Mouse (Mus musculus): Measurements from ENCODE around the gene Pmp22. TPM values are rescaled to one million over a fixed set of nuclear protein-coding genes. Genes with fewer than 3 reads are reported as not detected.

The Pmp22 gene
- polyA plus RNA-seq (2015; fragmentation: Nextera tagmentation; extraction: Ambion mirVana) = 21.5 and 22.2 TPM in 2 replicates

DNA sequence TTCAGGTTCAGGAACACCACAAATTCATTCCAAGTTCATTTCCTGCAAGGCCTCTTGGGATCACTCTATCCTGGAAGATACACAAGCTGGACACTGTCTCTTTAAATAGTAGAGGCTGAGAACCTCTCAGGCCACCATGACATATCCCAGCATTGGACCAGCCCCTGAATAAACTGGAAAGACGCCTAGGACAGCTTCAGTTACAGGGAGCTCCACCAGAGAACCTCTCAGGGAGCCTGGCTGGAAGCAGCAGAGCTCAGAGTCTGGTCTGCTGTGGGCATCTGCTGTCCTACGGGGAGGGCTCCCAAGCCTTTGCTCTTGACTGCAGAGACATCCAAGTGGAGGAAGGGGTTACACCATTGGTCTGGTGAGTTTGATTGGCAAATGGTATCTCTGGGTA lies at the start of gene Pmp22:
TSS of gene Pmp22 (plus strand) at position 199 of the 400 bp plus-strand sequence.
- H3K4me2 ChIP-seq = no peak within 1 kb of the TSS
- H3K27me3 ChIP-seq = peaks cover 62% of the 10 kb centered on the region
- no peak for ATAC-seq (ENCODE audit: low read depth)
- H3K27ac ChIP-seq = no peak within 1 kb of the TSS
- no peaks in the 10 kb centered on the region; the same call in none of the 2 replicates for H3K4me1 ChIP-seq (replicated peaks)
- DNase-seq = no peak
- H3K4me3 ChIP-seq (replicated peaks) = no peak within 1 kb of the TSS
- no peaks in the 10 kb centered on the region for H3K9me3 ChIP-seq (replicated peaks)
- 35% methylated on average over 2 of the region's 2 CpGs for WGBS (ENCODE audit: insufficient replicate concordance)
- H3K9ac ChIP-seq = no peak within 1 kb of the TSS
- no peaks in the 10 kb centered on the region for H3K36me3 ChIP-seq

DNA sequence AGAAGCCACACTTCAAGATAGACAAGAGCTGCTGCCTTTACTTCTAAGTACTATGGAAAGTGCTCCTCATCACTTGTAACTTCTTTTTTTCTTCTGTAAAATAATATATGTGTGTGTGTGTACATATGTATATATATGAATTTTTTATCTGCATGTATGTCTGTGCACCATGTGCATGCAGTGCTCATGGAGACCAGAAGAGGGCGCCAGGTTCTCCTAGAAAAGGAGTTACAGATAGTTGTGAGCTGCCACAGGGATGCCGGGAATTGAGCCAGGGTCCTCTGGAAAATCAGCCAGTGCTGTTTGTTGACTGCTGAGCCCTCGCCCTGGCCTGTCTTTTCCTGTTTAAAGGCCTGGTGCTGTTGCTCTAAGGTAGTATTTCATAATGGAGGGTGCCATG lies 44.2 kb upstream of the Pmp22 start:
- DNase-seq (no peak), ATAC-seq (ENCODE audit: low read depth) (no peak)
- H3K9me3 ChIP-seq (replicated peaks) = peaks cover 4% of the 10 kb centered on the region; the same call in 1 of the 2 replicates
- no peak overlapping the region for H3K9ac ChIP-seq
- WGBS (ENCODE audit: insufficient replicate concordance) = 48% methylated on average over 3 of the region's 3 CpGs
- H3K36me3 ChIP-seq = no peaks in the 10 kb centered on the region
- no peaks in the 10 kb centered on the region for H3K4me1 ChIP-seq (replicated peaks)
- no peak overlapping the region for H3K4me2 ChIP-seq
- no peak overlapping the region for H3K27ac ChIP-seq
- no peak overlapping the region for H3K4me3 ChIP-seq (replicated peaks)
- 0 out of 2 replicates have a peak, but pooled peaks cover 3% of the 10 kb centered on the region for H3K27me3 ChIP-seq

DNA sequence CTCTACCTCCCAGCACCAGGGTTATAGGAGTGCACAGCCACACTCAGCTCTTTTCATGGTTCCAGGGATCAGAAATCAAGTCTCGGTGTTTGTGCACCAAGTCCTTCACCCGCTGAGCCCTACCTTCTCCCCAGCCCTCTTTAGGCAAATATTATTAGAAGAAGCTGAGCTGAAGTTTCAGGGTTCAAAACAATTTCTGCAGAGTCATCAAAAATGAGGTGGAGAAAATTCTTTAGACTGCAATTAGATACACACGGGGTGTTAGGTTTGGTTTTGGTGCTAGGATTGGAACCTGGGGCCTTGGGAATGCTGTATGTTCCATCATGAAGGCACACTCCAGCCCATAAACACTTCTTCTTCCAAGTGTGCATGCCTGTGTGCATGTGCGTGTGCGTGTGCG lies 40.1 kb upstream of the Pmp22 start:
- 71% methylated on average over 6 of the region's 6 CpGs for WGBS (ENCODE audit: insufficient replicate concordance)
- Histone ChIP-seq H3K36me3 (no peaks in the 10 kb centered on the region), H3K4me3 (replicated peaks) (no peak overlapping the region), H3K9ac (no peak overlapping the region), H3K9me3 (replicated peaks) (peaks cover 4% of the 10 kb centered on the region; the same call in 1 of the 2 replicates), H3K27me3 (0 out of 2 replicates have a peak, but pooled peaks cover 3% of the 10 kb centered on the region), H3K27ac (no peak overlapping the region), H3K4me2 (no peak overlapping the region), H3K4me1 (replicated peaks) (no peaks in the 10 kb centered on the region)
- DNase-seq (no peak), ATAC-seq (ENCODE audit: low read depth) (no peak)

DNA sequence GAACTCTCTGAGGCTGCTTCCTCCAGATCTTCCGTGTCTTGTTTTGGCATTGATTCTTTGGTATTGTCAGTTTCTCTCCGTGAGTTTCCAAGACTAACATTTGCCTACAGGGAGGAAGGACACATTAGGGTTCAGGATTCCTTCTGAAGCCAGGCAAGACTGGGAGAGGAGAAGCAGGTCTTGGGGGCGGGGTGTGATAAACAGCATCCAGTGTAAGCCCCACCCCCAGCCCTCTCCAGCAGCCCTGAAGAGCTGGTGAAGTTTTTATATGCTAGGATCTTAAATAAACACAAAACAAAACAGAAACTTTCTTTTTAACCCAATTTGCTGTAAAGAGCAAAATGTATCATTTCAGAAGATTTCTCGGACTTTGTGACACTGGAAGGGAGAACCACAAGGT lies 38.6 kb upstream of the Pmp22 start:
- 36% methylated on average over 4 of the region's 4 CpGs for WGBS (ENCODE audit: insufficient replicate concordance)
- ATAC-seq (ENCODE audit: low read depth) = no peak
- DNase-seq = no peak
- H3K4me2 ChIP-seq = no peak overlapping the region
- H3K9me3 ChIP-seq (replicated peaks) = no peaks in the 10 kb centered on the region
- H3K9ac ChIP-seq = no peak overlapping the region
- no peak overlapping the region for H3K4me3 ChIP-seq (replicated peaks)
- H3K27ac ChIP-seq = no peak overlapping the region
- 0 out of 2 replicates have a peak, but pooled peaks cover 3% of the 10 kb centered on the region for H3K27me3 ChIP-seq
- H3K4me1 ChIP-seq (replicated peaks) = no peaks in the 10 kb centered on the region
- H3K36me3 ChIP-seq = no peaks in the 10 kb centered on the region

DNA sequence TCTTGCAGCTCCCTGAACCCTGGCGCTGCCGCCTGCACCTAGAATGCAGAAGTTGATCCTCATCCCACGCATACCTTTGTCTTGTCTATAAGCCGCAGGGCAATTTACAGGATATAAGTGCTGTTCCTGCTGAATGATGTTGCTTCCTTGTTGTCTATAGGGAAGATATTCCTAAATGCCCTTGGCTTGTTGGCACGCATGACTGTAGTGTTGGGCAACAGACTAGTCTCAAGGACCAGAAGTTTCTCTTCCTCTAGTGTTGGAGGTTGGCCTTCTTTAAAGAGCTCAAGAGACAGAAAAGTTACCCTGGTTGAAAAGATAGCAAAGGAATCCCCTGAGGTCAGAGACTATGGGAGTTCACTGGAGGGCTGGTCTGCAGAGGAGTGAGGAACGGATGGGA lies 37.8 kb upstream of the Pmp22 start:
- Histone ChIP-seq H3K9me3 (replicated peaks) (no peaks in the 10 kb centered on the region), H3K27me3 (0 out of 2 replicates have a peak, but pooled peaks cover 3% of the 10 kb centered on the region), H3K4me2 (no peak overlapping the region), H3K36me3 (no peaks in the 10 kb centered on the region), H3K9ac (no peak overlapping the region), H3K4me1 (replicated peaks) (no peaks in the 10 kb centered on the region), H3K4me3 (replicated peaks) (no peak overlapping the region), H3K27ac (no peak overlapping the region)
- DNase-seq = no peak
- no peak for ATAC-seq (ENCODE audit: low read depth)
- 65% methylated on average over 6 of the region's 6 CpGs for WGBS (ENCODE audit: insufficient replicate concordance)

DNA sequence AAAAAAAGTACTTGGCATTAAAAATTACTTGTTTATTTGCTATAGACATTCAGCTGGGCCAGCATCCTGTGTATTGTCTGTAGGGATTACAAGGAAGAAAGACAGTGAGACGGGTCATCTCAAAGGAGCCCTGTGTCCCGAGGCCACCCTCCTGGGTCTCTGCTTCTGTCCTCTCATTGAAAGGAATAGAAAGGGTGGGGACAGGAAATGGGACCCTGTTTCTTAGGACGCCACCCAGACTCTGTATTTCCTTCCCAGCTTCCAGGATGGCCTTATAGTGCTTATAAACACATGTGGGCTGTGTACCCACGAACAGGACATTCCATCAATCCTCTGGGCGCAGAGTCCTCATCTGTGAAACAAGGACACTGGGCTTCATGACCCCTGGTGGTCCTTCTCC lies 36.5 kb upstream of the Pmp22 start:
- 38% methylated on average over 5 of the region's 5 CpGs for WGBS (ENCODE audit: insufficient replicate concordance)
- Histone ChIP-seq H3K9ac (no peak overlapping the region), H3K4me3 (replicated peaks) (no peak overlapping the region), H3K27ac (no peak overlapping the region), H3K9me3 (replicated peaks) (no peaks in the 10 kb centered on the region), H3K4me2 (no peak overlapping the region), H3K4me1 (replicated peaks) (no peaks in the 10 kb centered on the region), H3K36me3 (no peaks in the 10 kb centered on the region), H3K27me3 (0 out of 2 replicates have a peak, but pooled peaks cover 3% of the 10 kb centered on the region)
- DNase-seq (no peak), ATAC-seq (ENCODE audit: low read depth) (no peak)

DNA sequence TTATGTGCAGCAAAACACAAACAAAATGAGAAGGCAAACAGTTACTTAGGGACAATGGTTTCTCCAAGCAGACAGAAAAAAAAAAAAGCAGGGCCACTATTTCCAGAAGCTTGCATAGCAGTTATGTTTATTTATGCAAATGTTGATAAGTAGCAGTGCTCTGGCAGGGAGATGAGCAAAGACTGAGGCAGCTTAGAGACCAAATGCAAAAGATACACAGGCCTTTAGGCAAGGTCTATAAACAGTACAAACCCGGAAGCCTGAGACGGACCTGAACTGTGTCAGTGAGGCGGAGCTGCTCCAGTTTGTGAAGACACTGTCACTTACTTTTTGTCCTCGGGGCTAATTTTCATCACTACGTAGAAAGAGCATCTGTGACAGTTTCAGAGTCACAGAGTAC lies 35.2 kb upstream of the Pmp22 start:
- Histone ChIP-seq H3K27ac (no peak overlapping the region), H3K4me3 (replicated peaks) (no peak overlapping the region), H3K27me3 (no peaks in the 10 kb centered on the region), H3K9me3 (replicated peaks) (no peaks in the 10 kb centered on the region), H3K4me2 (no peak overlapping the region), H3K36me3 (no peaks in the 10 kb centered on the region), H3K9ac (no peak overlapping the region), H3K4me1 (replicated peaks) (no peaks in the 10 kb centered on the region)
- WGBS (ENCODE audit: insufficient replicate concordance) = 48% methylated on average over 5 of the region's 5 CpGs
- ATAC-seq (ENCODE audit: low read depth) = no peak
- no peak for DNase-seq

DNA sequence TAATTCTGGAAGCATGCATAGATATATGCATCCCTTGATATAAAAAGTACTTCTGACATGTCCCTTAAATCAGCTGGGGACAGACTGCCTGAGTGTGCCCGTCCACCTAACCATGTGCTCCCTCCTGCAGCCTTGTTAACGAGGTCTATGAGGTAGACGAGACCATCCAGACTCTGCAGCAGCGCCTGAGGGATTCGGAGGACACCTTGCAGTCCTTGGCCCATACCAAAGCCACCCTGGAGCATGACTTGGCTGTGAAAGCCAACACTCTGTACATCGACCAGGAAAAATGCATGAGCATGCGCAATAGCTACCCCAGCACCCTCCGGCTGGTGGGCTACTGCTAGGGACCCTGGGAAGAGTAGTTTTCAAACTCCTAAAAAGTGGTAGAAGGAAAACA lies 34.3 kb upstream of the Pmp22 start:
- no peaks in the 10 kb centered on the region for H3K4me1 ChIP-seq (replicated peaks)
- no peak for DNase-seq
- H3K27ac ChIP-seq = no peak overlapping the region
- no peak overlapping the region for H3K9ac ChIP-seq
- no peaks in the 10 kb centered on the region for H3K36me3 ChIP-seq
- 72% methylated on average over 8 of the region's 8 CpGs for WGBS (ENCODE audit: insufficient replicate concordance)
- no peak for ATAC-seq (ENCODE audit: low read depth)
- H3K9me3 ChIP-seq (replicated peaks) = no peaks in the 10 kb centered on the region
- H3K4me3 ChIP-seq (replicated peaks) = no peak overlapping the region
- no peaks in the 10 kb centered on the region for H3K27me3 ChIP-seq
- no peak overlapping the region for H3K4me2 ChIP-seq

DNA sequence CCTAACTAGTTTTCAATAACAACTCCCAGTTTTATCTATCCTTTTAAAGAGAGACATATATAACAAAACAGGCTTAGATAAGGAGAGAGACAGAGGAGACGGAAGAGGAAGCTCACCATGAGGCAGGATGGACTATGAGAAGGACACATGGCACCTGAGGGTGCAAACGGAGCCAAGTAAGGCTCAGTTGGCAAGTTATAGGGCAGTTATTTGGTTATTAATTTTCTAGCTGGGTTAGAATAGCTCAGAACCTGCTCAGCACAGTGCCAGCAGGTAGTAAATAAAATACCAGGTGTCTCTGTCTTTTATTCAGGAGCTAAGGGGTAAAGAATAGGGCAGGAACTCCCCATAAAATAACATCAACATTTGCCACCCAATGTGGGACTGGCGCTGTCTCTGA lies 30.8 kb upstream of the Pmp22 start:
- H3K27ac ChIP-seq = no peak overlapping the region
- H3K9me3 ChIP-seq (replicated peaks) = no peaks in the 10 kb centered on the region
- no peaks in the 10 kb centered on the region for H3K27me3 ChIP-seq
- H3K36me3 ChIP-seq = no peaks in the 10 kb centered on the region
- no peaks in the 10 kb centered on the region for H3K4me1 ChIP-seq (replicated peaks)
- H3K9ac ChIP-seq = no peak overlapping the region
- DNase-seq = no peak
- no peak overlapping the region for H3K4me3 ChIP-seq (replicated peaks)
- ATAC-seq (ENCODE audit: low read depth) = no peak
- H3K4me2 ChIP-seq = no peak overlapping the region
- 52% methylated on average over 3 of the region's 3 CpGs for WGBS (ENCODE audit: insufficient replicate concordance)

DNA sequence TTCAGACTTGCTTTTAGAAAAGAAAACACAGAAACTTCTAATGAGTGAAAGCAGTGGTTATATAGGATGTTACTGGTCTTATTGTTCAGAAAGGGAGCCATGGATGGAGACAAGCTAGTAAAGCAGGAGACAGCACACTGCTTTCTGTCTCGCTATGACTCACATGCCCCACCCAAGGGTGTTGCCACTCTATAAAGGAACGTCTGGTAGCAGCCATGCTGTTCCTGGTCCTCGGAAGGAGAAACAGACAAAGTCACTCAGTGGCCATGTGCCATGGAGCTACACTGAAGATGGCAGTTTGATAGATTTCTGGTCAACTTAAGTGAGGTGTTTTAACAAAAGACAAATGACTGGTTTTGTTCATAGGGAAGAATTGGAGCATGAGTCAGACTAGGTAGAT lies 29.4 kb upstream of the Pmp22 start:
- Histone ChIP-seq H3K27me3 (no peaks in the 10 kb centered on the region), H3K27ac (no peak overlapping the region), H3K9ac (no peak overlapping the region), H3K4me2 (no peak overlapping the region), H3K9me3 (replicated peaks) (no peaks in the 10 kb centered on the region), H3K36me3 (no peaks in the 10 kb centered on the region), H3K4me3 (replicated peaks) (no peak overlapping the region), H3K4me1 (replicated peaks) (no peaks in the 10 kb centered on the region)
- no peak for DNase-seq
- WGBS (ENCODE audit: insufficient replicate concordance) = 58% methylated on average over 3 of the region's 3 CpGs
- ATAC-seq (ENCODE audit: low read depth) = no peak

DNA sequence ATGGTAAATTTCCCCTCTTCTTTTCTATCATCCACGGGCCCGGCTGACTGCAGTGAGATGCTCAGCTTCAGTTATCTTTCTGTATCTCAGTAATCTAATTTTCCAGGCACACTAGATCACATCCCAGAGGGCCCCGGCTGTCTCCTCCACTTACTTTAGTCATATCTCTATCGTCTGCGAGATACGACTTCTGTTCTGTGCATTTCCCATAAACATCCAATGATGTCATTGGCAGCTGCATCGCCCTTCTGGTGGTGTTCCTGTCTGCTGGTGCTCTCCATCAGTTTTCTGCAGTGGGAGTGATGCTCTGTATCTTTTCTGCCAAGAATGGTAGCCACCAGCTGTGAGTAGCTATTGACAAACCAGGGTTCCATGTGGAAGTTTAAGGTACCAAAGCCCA lies 25.5 kb upstream of the Pmp22 start:
- 65% methylated on average over 7 of the region's 7 CpGs for WGBS (ENCODE audit: insufficient replicate concordance)
- ATAC-seq (ENCODE audit: low read depth) = no peak
- Histone ChIP-seq H3K4me2 (no peak overlapping the region), H3K27ac (no peak overlapping the region), H3K4me1 (replicated peaks) (no peaks in the 10 kb centered on the region), H3K36me3 (no peaks in the 10 kb centered on the region), H3K9ac (no peak overlapping the region), H3K4me3 (replicated peaks) (no peak overlapping the region), H3K27me3 (no peaks in the 10 kb centered on the region), H3K9me3 (replicated peaks) (no peaks in the 10 kb centered on the region)
- DNase-seq = no peak

DNA sequence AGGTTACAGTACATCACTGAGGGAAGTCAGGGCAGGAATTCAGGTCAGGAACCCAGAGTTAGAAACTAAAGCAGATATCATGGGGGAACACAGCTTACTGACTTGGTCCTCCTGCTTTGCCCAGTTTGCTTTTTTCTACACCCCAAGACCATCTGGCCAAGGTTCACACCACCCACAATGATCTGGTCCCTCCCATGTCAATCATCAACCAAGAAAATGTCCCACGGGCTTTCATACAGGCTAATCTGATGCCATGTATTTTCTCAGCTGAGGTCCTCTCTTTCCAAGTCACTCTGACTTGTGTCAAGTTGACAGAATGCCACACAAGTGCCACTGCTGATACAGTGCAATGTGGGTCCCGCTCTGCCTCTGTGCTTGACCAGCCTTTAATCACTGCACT lies 24.8 kb upstream of the Pmp22 start:
- H3K27me3 ChIP-seq = no peaks in the 10 kb centered on the region
- H3K9me3 ChIP-seq (replicated peaks) = no peaks in the 10 kb centered on the region
- no peak for ATAC-seq (ENCODE audit: low read depth)
- no peak overlapping the region for H3K27ac ChIP-seq
- no peak overlapping the region for H3K9ac ChIP-seq
- H3K4me1 ChIP-seq (replicated peaks) = no peaks in the 10 kb centered on the region
- 60% methylated on average over 2 of the region's 2 CpGs for WGBS (ENCODE audit: insufficient replicate concordance)
- no peak overlapping the region for H3K4me2 ChIP-seq
- H3K4me3 ChIP-seq (replicated peaks) = no peak overlapping the region
- no peak for DNase-seq
- no peaks in the 10 kb centered on the region for H3K36me3 ChIP-seq

Data from liver, embryonic 13.5 days (tissue).